Mouse (Mus musculus) Patski (cell line): ENCODE results near the gene Acss1. TPM values are rescaled to one million over a fixed set of nuclear protein-coding genes. Genes with fewer than 3 reads are reported as not detected.

ENCODE experiments used
- ATAC-seq: fragments of 100-300 bp; one replicate; pipeline ENCODE4 v1.8.0; 2021
- CTCF ChIA-PET: fragments of 350-600 bp; sonication (Branson Sonifier 250); formaldehyde crosslinking; loops from one replicate; lab custom pipeline; 2022; ENCODE audit warnings: inconsistent platforms; lab: Charles Lee
- POLR2A ChIA-PET: fragments of 350-600 bp; sonication (Branson Sonifier 250); formaldehyde crosslinking; loops from one replicate; lab custom pipeline; 2022; ENCODE audit warnings: antibody characterized with exemption, inconsistent platforms; lab: Charles Lee
- DNase-seq: peaks from one replicate; pipeline ENCODE4 v3.0.0-alpha.2; 2011; ENCODE audit warnings: low read depth, low spot score
- H3K27me3 ChIP-seq: fragments of 371-371 bp; one replicate; pipeline ENCODE4 v1.5.1; 2021
- CTCF ChIP-seq: fragments of 100-300 bp; IDR thresholded peaks from one replicate; pipeline ENCODE4 v1.5.1; 2021
- in situ Hi-C: fragments of 300-500 bp; cut with MboI; formaldehyde crosslinking; loops from 3 replicates; pipeline ENCODE4 v1.11.1; 2018; ENCODE audit warnings: low pct_unique_long_range_greater_than_20kb, mixed read lengths
- polyA plus RNA-seq: library from polyadenylated mRNA; unstranded; gene quantifications from one replicate; pipeline ENCODE4 v1.2.3, GENCODE M21; 2021

The Acss1 gene
- polyA plus RNA-seq, 1 experiment from 2014 or later, result 0.77 TPM

- no peak for TF ChIP-seq CTCF
- CTCF ChIA-PET, result interaction anchor here (1.0 kb wide), 1 partner anchor 14 kb away, joined by 3 read pairs; the partner anchor contains the start of gene Acss1
- POLR2A ChIA-PET, result no interaction called here
- DNase-seq (no peak), ATAC-seq (no peak)
- in situ Hi-C loops, result loop anchor here (25.0 kb wide), 1 partner anchor 456 kb away; no protein-coding TSS in a partner anchor
- peaks cover 17% of the 10 kb centered on the region for H3K27me3 ChIP-seq
These were observed 13.3 kb upstream of the Acss1 start for GRCm38 (mm10) chr2:150681581-150681980.

- in situ Hi-C loops, result loop anchor here (5.0 to 25.0 kb wide), 5 partner anchors 66 to 1324 kb away; partner anchors contain the start of gene Entpd6
- DNase-seq (no peak), ATAC-seq (peak; percentile 49)
- peaks cover 14% of the 10 kb centered on the region for H3K27me3 ChIP-seq
- POLR2A ChIA-PET, result no interaction called here
- peak; percentile 83 for TF ChIP-seq CTCF
- CTCF ChIA-PET, result interaction anchor here (0.7 to 2.0 kb wide), 9 partner anchors 8 to 324 kb away, joined by 3 to 7 read pairs (median 3); partner anchors contain the start of gene Entpd6
These were observed 10.1 kb upstream of the Acss1 start for GRCm38 (mm10) chr2:150678392-150678791.

GRCm38 (mm10) chr2:150675525-150675924, 7.2 kb upstream of the Acss1 start:
- no peak for TF ChIP-seq CTCF
- ChIA-PET CTCF (interaction anchor here (1.0 to 3.8 kb wide), 4 partner anchors 10 to 116 kb away, joined by 3 to 13 read pairs (median 3); partner anchors contain the start of gene Apmap), POLR2A (no interaction called here)
- DNase-seq (no peak), ATAC-seq (no peak)
- H3K27me3 ChIP-seq, result peaks cover 10% of the 10 kb centered on the region
- in situ Hi-C loops, result loop anchor here (5.0 to 25.0 kb wide), 5 partner anchors 69 to 1321 kb away; partner anchors contain the start of gene Entpd6

- CTCF ChIA-PET, result interaction anchor here (1.0 to 3.8 kb wide), 5 partner anchors 10 to 116 kb away, joined by 3 to 13 read pairs (median 3); partner anchors contain the start of gene Apmap
- in situ Hi-C loops, result loop anchor here (5.0 to 25.0 kb wide), 6 partner anchors 68 to 1320 kb away; partner anchors contain the start of genes Apmap and Entpd6
These were observed 6.6 kb upstream of the Acss1 start for GRCm38 (mm10) chr2:150674900-150675299.

GRCm38 (mm10) chr2:150673929-150674328, 5.6 kb upstream of the Acss1 start:
- no peak for TF ChIP-seq CTCF
- DNase-seq (no peak), ATAC-seq (no peak)
- ChIA-PET CTCF (interaction anchor here (1.1 to 3.8 kb wide), 3 partner anchors 61 to 115 kb away, joined by 3 to 13 read pairs (median 3); no protein-coding TSS in a partner anchor), POLR2A (no interaction called here)
- in situ Hi-C loops, result loop anchor here (5.0 to 10.0 kb wide), 4 partner anchors 67 to 1319 kb away; partner anchors contain the start of genes Apmap and Entpd6
- peaks cover 8% of the 10 kb centered on the region for H3K27me3 ChIP-seq

More at GRCm38 (mm10) chr2:150674900-150675299, 6.6 kb upstream of the Acss1 start:
- DNase-seq (peak; percentile 4), ATAC-seq (peak; percentile 91)
- peak; percentile 85 for TF ChIP-seq CTCF
- POLR2A ChIA-PET, result no interaction called here
- peaks cover 10% of the 10 kb centered on the region for H3K27me3 ChIP-seq

- no peak for DNase-seq
- ATAC-seq, result no peak
- POLR2A ChIA-PET, result no interaction called here
These were observed 3.5 kb upstream of the Acss1 start for GRCm38 (mm10) chr2:150671609-150672290.

GRCm38 (mm10) chr2:150670926-150671325, 2.6 kb upstream of the Acss1 start:
- ATAC-seq (no peak), DNase-seq (no peak)
- H3K27me3 ChIP-seq, result peaks cover 13% of the 10 kb centered on the region
- no peak for TF ChIP-seq CTCF
- ChIA-PET CTCF (no interaction called here), POLR2A (no interaction called here)
- in situ Hi-C loops, result loop anchor here (5.0 to 10.0 kb wide), 4 partner anchors 64 to 1316 kb away; partner anchors contain the start of genes Apmap and Entpd6

More at GRCm38 (mm10) chr2:150671609-150672290, 3.5 kb upstream of the Acss1 start:
- peaks cover 13% of the 10 kb centered on the region for H3K27me3 ChIP-seq
- CTCF ChIA-PET, result interaction anchor here (3.8 kb wide), 1 partner anchor 113 kb away, joined by 13 read pairs; no protein-coding TSS in a partner anchor
- no peak for TF ChIP-seq CTCF
- in situ Hi-C loops, result loop anchor here (5.0 to 10.0 kb wide), 4 partner anchors 64 to 1317 kb away; partner anchors contain the start of genes Apmap and Entpd6

- ATAC-seq, result no peak
- DNase-seq, result no peak
- no peak for TF ChIP-seq CTCF
- in situ Hi-C loops, result loop anchor here (5.0 to 10.0 kb wide), 4 partner anchors 62 to 1315 kb away; partner anchors contain the start of genes Apmap and Entpd6
- peaks cover 13% of the 10 kb centered on the region for H3K27me3 ChIP-seq
- ChIA-PET CTCF (interaction anchor here (1.0 to 1.3 kb wide), 2 partner anchors 54 to 111 kb away, joined by 3 read pairs; no protein-coding TSS in a partner anchor), POLR2A (interaction anchor here (0.5 kb wide), 1 partner anchor 1313 kb away, joined by 3 read pairs; no protein-coding TSS in a partner anchor)
These were observed 1.2 kb upstream of the Acss1 start for GRCm38 (mm10) chr2:150669454-150670045.

- no peak for DNase-seq
- in situ Hi-C loops, result no loop called here
- CTCF ChIA-PET, result interaction anchor here (1.0 to 1.3 kb wide), 2 partner anchors 53 to 111 kb away, joined by 3 read pairs; no protein-coding TSS in a partner anchor
These were observed 656 bp upstream of the Acss1 start for GRCm38 (mm10) chr2:150668956-150669355.

More at GRCm38 (mm10) chr2:150668956-150669355, 656 bp upstream of the Acss1 start:
- ATAC-seq, result no peak
- peaks cover 13% of the 10 kb centered on the region for H3K27me3 ChIP-seq
- TF ChIP-seq CTCF, result no peak
- POLR2A ChIA-PET, result no interaction called here
